Mouse (Mus musculus): ENCODE results near the gene Spred3. TPM values are rescaled to one million over a fixed set of nuclear protein-coding genes. Genes with fewer than 3 reads are reported as not detected.
"Not testable (repeated sequence)": the region's sequence is repeated elsewhere in the genome, so short reads cannot be mapped to it uniquely, and the experiment has no call there.

The Spred3 gene
- total RNA-seq (2014; rRNA removed) = 33.3 and 35.0 TPM in 2 replicates
- polyA plus RNA-seq (2015; fragmentation: Nextera tagmentation; extraction: Ambion mirVana) = 10.4 and 13.1 TPM in 2 replicates

GRCm38 (mm10) chr7:29170066-29170754, at the start of gene Spred3, which contains the start of gene Ggn:
Gene Spred3 (minus strand): TSS chr7:29170411.
Gene Ggn (plus strand): TSS chr7:29170210.
- peak within 1 kb of the TSS; percentile 86 for H3K9ac ChIP-seq (replicated peaks; ENCODE audit: low read length, poor library complexity, severe bottlenecking)
- TF ChIP-seq CTCF (IDR thresholded peaks at IDR 0.05) = no peak
- WGBS = 1% methylated on average over 30 of the region's 30 CpGs

GRCm38 (mm10) chr7:29214846-29215245, 44.6 kb upstream of the Spred3 start:
- H3K36me3 ChIP-seq (ENCODE audit: insufficient read depth, low read length) = no peaks in the 10 kb centered on the region
- no peak overlapping the region for H3K4me2 ChIP-seq (ENCODE audit: low read depth, low read length, poor library complexity, severe bottlenecking)
- no peaks in the 10 kb centered on the region for H3K27me3 ChIP-seq (ENCODE audit: insufficient read depth, low read length)
- H3K27ac ChIP-seq (ENCODE audit: low read depth, low read length) = no peak overlapping the region
- peak; percentile 21 for DNase-seq (ENCODE audit: low spot score)
- no peaks in the 10 kb centered on the region for H3K4me1 ChIP-seq (ENCODE audit: insufficient read depth, low read length)
- ATAC-seq (ENCODE audit: low FRiP score) = no peak
- H3K9me3 ChIP-seq (ENCODE audit: low read length) = no peaks in the 10 kb centered on the region
- H3K9ac ChIP-seq (replicated peaks; ENCODE audit: low read length, poor library complexity, severe bottlenecking) = no peak overlapping the region
- H3K4me3 ChIP-seq (ENCODE audit: low read depth, low read length) = no peak overlapping the region
- 42% methylated on average over 15 of the region's 15 CpGs for WGBS
- no peak for TF ChIP-seq CTCF (IDR thresholded peaks at IDR 0.05)

More at GRCm38 (mm10) chr7:29170066-29170754, at the start of gene Spred3, which contains the start of gene Ggn:
- H3K36me3 ChIP-seq (ENCODE audit: insufficient read depth, low read length) = peaks cover 29% of the 10 kb centered on the region
- H3K9me3 ChIP-seq (ENCODE audit: low read length) = no peaks in the 10 kb centered on the region
- ATAC-seq (ENCODE audit: low FRiP score) = peak; percentile 65
- H3K4me3 ChIP-seq (ENCODE audit: low read depth, low read length) = peak within 1 kb of the TSS; percentile 77
- DNase-seq (ENCODE audit: low spot score) = peak; percentile 77
- H3K4me1 ChIP-seq (ENCODE audit: insufficient read depth, low read length) = peaks cover 11% of the 10 kb centered on the region; the same call in 1 of the 2 replicates
- H3K4me2 ChIP-seq (ENCODE audit: low read depth, low read length, poor library complexity, severe bottlenecking) = peak within 1 kb of the TSS; percentile 71
- peaks cover 25% of the 10 kb centered on the region for H3K27me3 ChIP-seq (ENCODE audit: insufficient read depth, low read length)
- H3K27ac ChIP-seq (ENCODE audit: low read depth, low read length) = peak within 1 kb of the TSS; percentile 89

- H3K27ac ChIP-seq (ENCODE audit: low read depth, low read length) = no peak overlapping the region
- no peaks in the 10 kb centered on the region for H3K4me1 ChIP-seq (ENCODE audit: insufficient read depth, low read length)
- H3K27me3 ChIP-seq (ENCODE audit: insufficient read depth, low read length) = no peaks in the 10 kb centered on the region
- DNase-seq (ENCODE audit: low spot score) (no peak), ATAC-seq (ENCODE audit: low FRiP score) (peak; percentile 17; the same call in 1 of the 2 replicates)
- no peak overlapping the region for H3K4me2 ChIP-seq (ENCODE audit: low read depth, low read length, poor library complexity, severe bottlenecking)
- H3K9me3 ChIP-seq (ENCODE audit: low read length) = no peaks in the 10 kb centered on the region
- H3K4me3 ChIP-seq (ENCODE audit: low read depth, low read length) = no peak overlapping the region
- H3K36me3 ChIP-seq (ENCODE audit: insufficient read depth, low read length) = no peaks in the 10 kb centered on the region
- no peak overlapping the region for H3K9ac ChIP-seq (replicated peaks; ENCODE audit: low read length, poor library complexity, severe bottlenecking)
- WGBS = 61% methylated on average over 2 of the region's 2 CpGs
- no peak for TF ChIP-seq CTCF (IDR thresholded peaks at IDR 0.05)
Observed at GRCm38 (mm10) chr7:29214236-29214635, 44.0 kb upstream of the Spred3 start.

- DNase-seq (ENCODE audit: low spot score) = peak; percentile 79
- no peak for TF ChIP-seq CTCF (IDR thresholded peaks at IDR 0.05)
- Histone ChIP-seq H3K4me2 (ENCODE audit: low read depth, low read length, poor library complexity, severe bottlenecking) (peak within 1 kb of the TSS; percentile 41), H3K4me1 (ENCODE audit: insufficient read depth, low read length) (no peaks in the 10 kb centered on the region), H3K27ac (ENCODE audit: low read depth, low read length) (peak within 1 kb of the TSS; percentile 65), H3K9me3 (ENCODE audit: low read length) (no peaks in the 10 kb centered on the region), H3K9ac (replicated peaks; ENCODE audit: low read length, poor library complexity, severe bottlenecking) (0 out of 2 replicates have a peak within 1 kb of the TSS, but pooled peaks have one; percentile 19), H3K36me3 (ENCODE audit: insufficient read depth, low read length) (no peaks in the 10 kb centered on the region), H3K27me3 (ENCODE audit: insufficient read depth, low read length) (no peaks in the 10 kb centered on the region), H3K4me3 (ENCODE audit: low read depth, low read length) (peak within 1 kb of the TSS; percentile 18; the same call in 1 of the 2 replicates)
- 2% methylated on average over 20 of the region's 20 CpGs for WGBS
- ATAC-seq (ENCODE audit: low FRiP score) = peak; percentile 89
Observed at GRCm38 (mm10) chr7:29213675-29214082, 43.5 kb upstream of the Spred3 start, which contains the start of gene Catsperg1. Gene Catsperg1 (minus strand): TSS chr7:29214035.

- Histone ChIP-seq H3K9ac (replicated peaks; ENCODE audit: low read length, poor library complexity, severe bottlenecking) (0 out of 2 replicates have a peak overlapping the region, but pooled peaks have one; percentile 19), H3K4me2 (ENCODE audit: low read depth, low read length, poor library complexity, severe bottlenecking) (peak overlapping the region; percentile 41), H3K4me3 (ENCODE audit: low read depth, low read length) (peak overlapping the region; percentile 18; the same call in 1 of the 2 replicates)
- H3K9me3 ChIP-seq (ENCODE audit: low read length); H3K27me3 ChIP-seq (ENCODE audit: insufficient read depth, low read length); DNase-seq (ENCODE audit: low spot score); H3K4me1 ChIP-seq (ENCODE audit: insufficient read depth, low read length); H3K36me3 ChIP-seq (ENCODE audit: insufficient read depth, low read length); ATAC-seq (ENCODE audit: low FRiP score); H3K27ac ChIP-seq (ENCODE audit: low read depth, low read length): not testable (repeated sequence)
- WGBS = 17% methylated on average over 40 of the region's 40 CpGs
Observed at GRCm38 (mm10) chr7:29212775-29213560, 42.8 kb upstream of the Spred3 start.

Data from midbrain, postnatal 0 days (tissue).